24 mouse cellular contexts compared by ENCODE assay signal in the genomic region with DNA sequence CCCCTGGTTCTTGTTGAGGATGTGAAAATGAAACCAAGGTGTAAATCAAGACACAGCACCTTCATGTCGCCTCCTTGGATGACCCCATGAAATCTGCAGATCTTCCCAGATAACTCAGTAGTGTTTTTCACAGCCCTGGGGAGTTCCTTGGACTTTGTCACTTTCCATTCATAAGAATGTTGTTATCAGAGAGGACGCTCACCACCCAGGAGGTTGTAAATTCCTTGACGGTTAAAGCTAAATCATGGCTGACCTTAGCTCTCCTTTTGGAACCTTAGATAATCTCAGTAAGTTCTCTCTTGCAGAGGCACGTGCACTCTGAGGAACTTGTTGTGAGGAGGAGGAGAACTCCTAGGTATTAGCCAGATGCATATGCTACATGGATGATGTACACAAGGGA.
A peak's percentile ranks its signal among the peaks of the same experiment; 100 is the strongest.
DNase-seq lines count a peak whose midpoint lies in the region; ATAC-seq and TF ChIP-seq lines count a peak whose summit lies in the region.
"Had no signal": no experiment of that assay in that cellular context is flagged by ENCODE, and none has a peak within 500 bp of the region (broad histone marks: within the 10 kb centered on the region; RNA-seq: fewer than 3 reads in every experiment).

No protein-coding gene starts in this region.

- WGBS in kidney, embryonic 16.5 days, result 39% methylated on average over 4 of the region's 4 CpGs
- 25% methylated on average over 4 of the region's 4 CpGs for WGBS in intestine, embryonic 15.5 days
- 22% methylated on average over 4 of the region's 4 CpGs for WGBS in intestine, postnatal 0 days

- no peaks in the 10 kb centered on the region for H3K9me3 ChIP-seq in kidney, embryonic 16.5 days (ENCODE audit: low read length)
- H3K9me3 ChIP-seq in intestine, embryonic 15.5 days, result no peaks in the 10 kb centered on the region
- H3K9me3 ChIP-seq in intestine, postnatal 0 days (ENCODE audit: control insufficient read depth), result no peaks in the 10 kb centered on the region
- H3K9me3 ChIP-seq: forebrain, embryonic 10.5 days; forebrain, embryonic 13.5 days; heart, embryonic 10.5 days; heart, embryonic 13.5 days had no signal

- no peaks in the 10 kb centered on the region for H3K36me3 ChIP-seq in kidney, embryonic 16.5 days (ENCODE audit: insufficient read depth, low read length)
- no peaks in the 10 kb centered on the region for H3K36me3 ChIP-seq in intestine, embryonic 15.5 days
- H3K36me3 ChIP-seq in intestine, postnatal 0 days (ENCODE audit: control insufficient read depth, insufficient read depth), result no peaks in the 10 kb centered on the region
- H3K36me3 ChIP-seq: forebrain, embryonic 10.5 days; heart, embryonic 10.5 days; heart, embryonic 13.5 days had no signal

- H3K4me1 ChIP-seq in kidney, embryonic 16.5 days (ENCODE audit: insufficient read depth, low read length), result no peaks in the 10 kb centered on the region; the same call in 1 of the 2 replicates
- H3K4me1 ChIP-seq in intestine, embryonic 15.5 days (replicated peaks), result no peaks in the 10 kb centered on the region
- H3K4me1 ChIP-seq in intestine, postnatal 0 days (replicated peaks; ENCODE audit: control insufficient read depth, insufficient read depth, low read length), result no peaks in the 10 kb centered on the region
- H3K4me1 ChIP-seq: forebrain, embryonic 13.5 days; heart, embryonic 10.5 days; heart, embryonic 13.5 days had no signal

- no peak overlapping the region for H3K9ac ChIP-seq in kidney, embryonic 16.5 days (replicated peaks; ENCODE audit: low read length)
- no peak overlapping the region for H3K9ac ChIP-seq in intestine, embryonic 15.5 days
- H3K9ac ChIP-seq in intestine, postnatal 0 days (ENCODE audit: low read depth, low read length), result no peak overlapping the region
- H3K9ac ChIP-seq: forebrain, embryonic 13.5 days; heart, embryonic 13.5 days; hindbrain, embryonic 14.5 days had no signal

- no peak overlapping the region for H3K4me3 ChIP-seq in kidney, embryonic 16.5 days (ENCODE audit: low read length)
- no peak overlapping the region for H3K4me3 ChIP-seq in intestine, embryonic 15.5 days (replicated peaks)
- H3K4me3 ChIP-seq in intestine, postnatal 0 days (ENCODE audit: low read depth, low read length), result no peak overlapping the region
- H3K4me3 ChIP-seq: forebrain, embryonic 10.5 days; forebrain, embryonic 13.5 days; heart, adult 2 months; heart, embryonic 10.5 days; heart, embryonic 13.5 days had no signal

- H3K4me2 ChIP-seq in kidney, embryonic 16.5 days (replicated peaks; ENCODE audit: low read depth, low read length), result no peak overlapping the region
- H3K4me2 ChIP-seq in intestine, embryonic 15.5 days (replicated peaks), result no peak overlapping the region
- H3K4me2 ChIP-seq in intestine, postnatal 0 days (replicated peaks; ENCODE audit: low read depth), result no peak overlapping the region
- H3K4me2 ChIP-seq: forebrain, embryonic 13.5 days; heart, embryonic 13.5 days; hindbrain, embryonic 14.5 days had no signal

- ATAC-seq in kidney, embryonic 16.5 days (ENCODE audit: low FRiP score, low TSS enrichment), result no peak
- ATAC-seq in intestine, embryonic 15.5 days, result peak; percentile 94
- peak; percentile 90 for ATAC-seq in intestine, postnatal 0 days
- ATAC-seq: CD4-positive, CD25-positive, alpha-beta regulatory T cell, adult 4 months; forebrain, embryonic 13.5 days; forebrain, embryonic 16.5 days had no signal

- H3K27ac ChIP-seq in kidney, embryonic 16.5 days (ENCODE audit: low read length), result no peak overlapping the region
- H3K27ac ChIP-seq in intestine, embryonic 15.5 days, result peak overlapping the region; percentile 17; the same call in 1 of the 2 replicates
- no peak overlapping the region for H3K27ac ChIP-seq in intestine, postnatal 0 days (ENCODE audit: low read depth, low read length)
- H3K27ac ChIP-seq: forebrain, embryonic 10.5 days; forebrain, embryonic 13.5 days; heart, adult 2 months; heart, embryonic 10.5 days; heart, embryonic 13.5 days; hindbrain, embryonic 14.5 days had no signal

- TF ChIP-seq CTCF in intestine, postnatal 0 days (IDR thresholded peaks at IDR 0.05; ENCODE audit: low read depth), result no peak

- DNase-seq in kidney, adult 8-10 months, result peak; percentile 26 to 39
- DNase-seq in yolk sac, embryonic 10.5 days (ENCODE audit: low spot score), result peak; percentile 78
- DNase-seq in cerebellum, postnatal 36 days, result no peak
- no peak for DNase-seq in adrenal gland, postnatal 25 days
- DNase-seq: adrenal gland, adult 2 months; adrenal gland, postnatal 14 days; cerebellum, adult 11-12 months; cerebellum, adult 8-10 months; cerebellum, postnatal 10 days; gastrocnemius, postnatal 10 days; gastrocnemius, postnatal 36 days; heart, adult 2 months; heart, postnatal 14 days; heart, postnatal 4 days had no signal

- no peaks in the 10 kb centered on the region for H3K27me3 ChIP-seq in kidney, embryonic 16.5 days (ENCODE audit: insufficient read depth, low read length)
- no peaks in the 10 kb centered on the region for H3K27me3 ChIP-seq in intestine, embryonic 15.5 days (replicated peaks)
- no peaks in the 10 kb centered on the region for H3K27me3 ChIP-seq in intestine, postnatal 0 days (replicated peaks; ENCODE audit: control insufficient read depth, insufficient read depth, low read length)
- H3K27me3 ChIP-seq: heart, embryonic 13.5 days had no signal

Comparison
In these comparisons a context has a peak if more than half of its experiments do, and no peak if none do; other contexts are left out.
1. DNase-seq: peak in kidney, adult 8-10 months (2 of 2) and yolk sac, embryonic 10.5 days (single experiment); none in cerebellum, postnatal 36 days (0 of 2) and adrenal gland, postnatal 25 days (single experiment).